Mouse (Mus musculus) liver, adult 2 months (tissue): ENCODE results near the gene Vps16. TPM values are rescaled to one million over a fixed set of nuclear protein-coding genes. Genes with fewer than 3 reads are reported as not detected.

Source experiments
- DNase-seq: peaks from one replicate; pipeline ENCODE4 v3.0.0-alpha.2; 2011; ENCODE audit warnings: low read depth, low spot score; ENCODE audit errors: extremely low read depth
- H3K27ac ChIP-seq: fragments of 200-500 bp; replicated peaks from 2 replicates; pipeline ENCODE4 v1.5.1; 2012; ENCODE audit warnings: low read depth, mild to moderate bottlenecking, control low read depth, inconsistent platforms, low read length; ENCODE audit not compliant: insufficient read depth
- H3K27me3 ChIP-seq: fragments of 200-500 bp; 2 replicates; pipeline ENCODE4 v1.6.1; 2012; ENCODE audit warnings: mild to moderate bottlenecking, moderate library complexity, low read length, inconsistent platforms; ENCODE audit not compliant: control insufficient read depth, insufficient read depth
- H3K36me3 ChIP-seq: fragments of 200-500 bp; 2 replicates; pipeline ENCODE4 v1.6.1; 2012; ENCODE audit warnings: low read length, inconsistent platforms; ENCODE audit not compliant: control insufficient read depth, insufficient read depth
- H3K4me1 ChIP-seq: fragments of 200-500 bp; 2 replicates; pipeline ENCODE4 v1.6.1; 2011; ENCODE audit warnings: low read length; ENCODE audit not compliant: control insufficient read depth, insufficient read depth
- H3K4me3 ChIP-seq: fragments of 200-500 bp; 2 replicates; pipeline ENCODE4 v1.5.1; 2011; ENCODE audit warnings: low read depth, mild to moderate bottlenecking, control low read depth, low read length, moderate library complexity; ENCODE audit not compliant: insufficient read depth
- H3K79me2 ChIP-seq: fragments of 200-500 bp; 2 replicates; pipeline ENCODE4 v1.6.1; 2012; ENCODE audit warnings: inconsistent platforms, mild to moderate bottlenecking, low read length, moderate library complexity; ENCODE audit not compliant: control insufficient read depth, insufficient read depth
- H3K9ac ChIP-seq: fragments of 200-500 bp; 2 replicates; pipeline ENCODE4 v1.6.1; 2012; ENCODE audit warnings: low read depth, mild to moderate bottlenecking, control low read depth, inconsistent platforms, low read length
- CTCF ChIP-seq: fragments of 200-500 bp; IDR thresholded peaks from 2 replicates; pipeline ENCODE4 v1.5.1; 2011; ENCODE audit warnings: low read depth, low read length, control low read depth
- POLR2A ChIP-seq: fragments of 200-500 bp; IDR thresholded peaks from 2 replicates; pipeline ENCODE4 v1.6.1; 2011; ENCODE audit warnings: low read length, control low read depth; ENCODE audit not compliant: insufficient read depth; ENCODE audit errors: extremely low read depth
- WGBS: fragments of 180-500 bp; shearing (Covaris S2); methylation state at CpG from one replicate; pipeline ENCODE4 v1.1.7; 2018; 5-methylcytosine and 5-hydroxymethylcytosine counted together
- polyA plus RNA-seq: library from polyadenylated mRNA; depleted of rRNA; stranded (reverse); fragments of >200 nt; gene quantifications from 2 replicates; pipeline ENCODE4 v1.2.3, GENCODE M21; 2012
- total RNA-seq: library from RNA; depleted of rRNA; stranded (reverse); fragments of >200 nt; gene quantifications from 2 replicates; pipeline ENCODE4 v1.2.3, GENCODE M21; 2014

Gene Vps16
- total and polyA plus RNA-seq, 2 experiments = 25.6 to 43.2 TPM

GRCm38 (mm10) chr2:130390993-130391625, 33.0 kb upstream of the Vps16 start:
- H3K4me1 ChIP-seq = no peaks in the 10 kb centered on the region
- 83% methylated on average over 11 of the region's 11 CpGs for WGBS
- TF ChIP-seq POLR2A (no peak), CTCF (no peak)

GRCm38 (mm10) chr2:130392836-130393235, 31.3 kb upstream of the Vps16 start:
- H3K79me2 ChIP-seq = no peaks in the 10 kb centered on the region
- 80% methylated on average over 3 of the region's 3 CpGs for WGBS
- H3K27me3 ChIP-seq = peaks cover 7% of the 10 kb centered on the region
- no peak for DNase-seq
- TF ChIP-seq CTCF (no peak), POLR2A (no peak)
- H3K27ac ChIP-seq = no peak overlapping the region
- H3K4me1 ChIP-seq = no peaks in the 10 kb centered on the region
- H3K4me3 ChIP-seq = no peak overlapping the region
- H3K9ac ChIP-seq = no peak overlapping the region
- H3K36me3 ChIP-seq = no peaks in the 10 kb centered on the region

More at GRCm38 (mm10) chr2:130390993-130391625, 33.0 kb upstream of the Vps16 start:
- Histone ChIP-seq H3K27me3 (no peaks in the 10 kb centered on the region), H3K27ac (no peak overlapping the region), H3K4me3 (no peak overlapping the region), H3K36me3 (no peaks in the 10 kb centered on the region), H3K79me2 (no peaks in the 10 kb centered on the region), H3K9ac (no peak overlapping the region)
- no peak for DNase-seq

DNA sequence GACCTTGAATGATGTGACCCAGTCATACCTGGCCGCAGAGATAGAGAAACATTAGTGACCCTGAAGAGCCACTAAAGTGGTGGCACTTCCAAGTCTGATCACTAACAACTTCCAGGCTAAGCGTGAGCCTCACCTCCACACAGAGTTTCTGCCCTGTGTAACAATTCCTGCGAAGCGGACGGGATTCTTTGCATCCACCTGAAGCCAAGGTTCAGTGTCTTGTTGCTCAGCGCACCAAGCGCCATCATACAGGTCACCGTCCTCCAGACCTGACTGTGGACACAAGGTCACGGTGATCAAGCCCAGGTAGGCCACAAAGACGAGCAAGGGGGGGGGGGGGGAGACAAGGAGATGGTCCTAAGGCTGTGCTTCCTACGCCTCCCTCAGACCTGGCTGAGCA, 28.4 kb upstream of the Vps16 start:
- TF ChIP-seq CTCF (no peak), POLR2A (no peak)
- Histone ChIP-seq H3K79me2 (no peaks in the 10 kb centered on the region), H3K4me1 (no peaks in the 10 kb centered on the region), H3K9ac (no peak overlapping the region), H3K36me3 (no peaks in the 10 kb centered on the region), H3K27ac (no peak overlapping the region), H3K4me3 (no peak overlapping the region), H3K27me3 (peaks cover 7% of the 10 kb centered on the region)
- 89% methylated on average over 11 of the region's 11 CpGs for WGBS
- no peak for DNase-seq

DNA sequence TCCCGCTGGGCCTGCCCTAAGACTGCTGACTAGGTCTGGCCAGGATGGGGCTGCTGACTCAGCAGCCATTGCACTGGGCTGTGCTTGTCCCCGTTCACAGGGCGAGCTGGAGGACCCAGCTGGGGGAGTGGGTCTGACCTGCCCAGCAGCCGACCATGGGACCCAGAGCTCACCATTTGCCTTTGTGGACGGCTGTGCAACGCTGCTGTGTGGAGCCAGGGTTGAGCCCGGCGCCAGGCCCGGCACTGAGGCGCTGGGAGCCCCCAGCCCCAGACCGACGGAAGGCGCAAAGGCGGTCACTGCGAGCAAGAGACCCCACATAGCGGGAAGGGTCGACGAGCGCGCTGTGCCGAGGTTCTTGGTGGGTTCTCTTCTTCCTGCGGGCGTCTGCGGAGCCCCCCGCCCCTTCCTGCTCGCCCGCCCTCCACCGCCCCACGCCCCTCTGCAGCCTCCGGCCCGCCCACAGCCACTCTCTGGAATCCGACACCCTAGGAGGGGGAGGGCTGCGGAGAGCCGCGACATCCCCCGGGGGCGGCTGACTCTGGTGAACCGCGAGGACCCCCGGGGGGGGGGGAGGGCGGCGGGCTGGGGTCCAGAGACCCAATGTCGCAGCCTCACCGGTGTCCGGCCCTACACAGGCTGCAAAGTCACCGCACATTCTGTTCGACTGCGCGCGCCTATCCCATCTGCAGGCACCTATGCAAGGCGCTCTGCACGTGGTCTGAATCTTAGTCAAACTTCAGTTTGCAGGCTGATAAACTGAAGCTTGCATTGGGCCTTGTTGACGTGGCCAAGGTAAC, 26.8 kb upstream of the Vps16 start, which contains the start of gene Cpxm1:
TSS of gene Cpxm1 (minus strand) at position 389 of the 800 bp plus-strand sequence.
- WGBS = 6% methylated on average over 45 of the region's 53 CpGs

GRCm38 (mm10) chr2:130398091-130398490, 26.0 kb upstream of the Vps16 start:
- Histone ChIP-seq H3K4me1 (no peaks in the 10 kb centered on the region), H3K36me3 (no peaks in the 10 kb centered on the region), H3K27ac (no peak overlapping the region), H3K4me3 (no peak overlapping the region), H3K79me2 (no peaks in the 10 kb centered on the region), H3K9ac (no peak overlapping the region), H3K27me3 (peaks cover 7% of the 10 kb centered on the region)
- TF ChIP-seq CTCF (no peak), POLR2A (no peak)
- DNase-seq = no peak
- WGBS = 15% methylated on average over 14 of the region's 14 CpGs

More for the DNA sequence above, 26.8 kb upstream of the Vps16 start, which contains the start of gene Cpxm1:
- H3K79me2 ChIP-seq = no peaks in the 10 kb centered on the region
- no peaks in the 10 kb centered on the region for H3K36me3 ChIP-seq
- TF ChIP-seq CTCF (no peak), POLR2A (no peak)
- peaks cover 7% of the 10 kb centered on the region for H3K27me3 ChIP-seq
- no peak within 1 kb of the TSS for H3K27ac ChIP-seq
- H3K9ac ChIP-seq = peak within 1 kb of the TSS; percentile 57
- no peak for DNase-seq
- H3K4me1 ChIP-seq = no peaks in the 10 kb centered on the region
- peak within 1 kb of the TSS; percentile 45 for H3K4me3 ChIP-seq
